Mouse (Mus musculus): ENCODE measurements around the gene Glrx. TPM values are rescaled to one million over a fixed set of nuclear protein-coding genes. Genes with fewer than 3 reads are reported as not detected.
"Not testable (repeated sequence)": the region's sequence is repeated elsewhere in the genome, so short reads cannot be mapped to it uniquely, and the experiment has no call there.

Glrx gene
- total and polyA plus RNA-seq, 3 experiments = 36.6 to 48.5 (median 38.8) TPM

DNA sequence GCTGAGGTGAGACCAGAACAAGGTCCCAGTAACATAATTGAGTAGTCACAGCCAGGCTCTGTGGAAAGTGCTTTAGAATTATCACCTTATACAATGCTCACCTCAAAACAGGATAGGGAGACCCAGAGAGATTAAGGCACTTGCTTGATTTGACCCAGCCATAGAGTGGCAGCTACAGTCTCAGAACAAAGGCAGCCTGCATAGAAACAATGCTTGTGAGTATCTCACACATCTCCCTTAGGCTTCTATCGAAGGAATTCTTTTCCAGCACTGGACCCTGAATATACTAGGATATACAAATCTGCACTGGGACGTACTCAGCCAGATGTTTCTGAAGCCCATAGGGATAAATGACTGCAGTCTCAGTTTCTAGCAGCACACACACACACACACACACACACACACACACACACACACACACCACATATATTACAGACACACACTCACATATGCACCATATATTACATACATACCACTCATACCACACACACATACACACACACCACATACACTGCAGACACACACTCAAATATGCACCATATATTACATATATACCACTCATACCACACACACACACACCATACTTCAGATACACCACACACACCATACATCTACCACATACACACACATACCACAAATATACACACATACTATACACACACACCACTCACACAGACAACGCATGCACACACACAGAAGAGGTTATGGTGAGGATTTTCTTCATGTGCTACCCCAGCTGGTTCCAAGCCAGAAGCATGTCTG is 20.5 kb upstream of the Glrx start:
- Histone ChIP-seq H3K4me1 (ENCODE audit: control insufficient read depth, insufficient read depth, low read length) (no peaks in the 10 kb centered on the region), H3K4me3 (no peak overlapping the region), H3K27me3 (ENCODE audit: control insufficient read depth, insufficient read depth, low read length) (no peaks in the 10 kb centered on the region), H3K9ac (ENCODE audit: low read depth, low read length) (no peak overlapping the region), H3K79me2 (replicated peaks; ENCODE audit: control insufficient read depth, insufficient read depth, low read length) (no peaks in the 10 kb centered on the region), H3K27ac (no peak overlapping the region), H3K36me3 (ENCODE audit: control insufficient read depth, insufficient read depth, low read length) (no peaks in the 10 kb centered on the region)
- TF ChIP-seq EP300 (IDR thresholded peaks at IDR 0.05; ENCODE audit: insufficient read depth, low read depth, low read length) = no peak
- no peak for TF ChIP-seq POLR2A (IDR thresholded peaks at IDR 0.05; ENCODE audit: insufficient read depth, low read depth, low read length)
- TF ChIP-seq CTCF (IDR thresholded peaks at IDR 0.05) = no peak
- WGBS = 74% methylated on average over 3 of the region's 3 CpGs
- intact Hi-C loops (cut with DNase I) = no loop called here
- no peak for DNase-seq

DNA sequence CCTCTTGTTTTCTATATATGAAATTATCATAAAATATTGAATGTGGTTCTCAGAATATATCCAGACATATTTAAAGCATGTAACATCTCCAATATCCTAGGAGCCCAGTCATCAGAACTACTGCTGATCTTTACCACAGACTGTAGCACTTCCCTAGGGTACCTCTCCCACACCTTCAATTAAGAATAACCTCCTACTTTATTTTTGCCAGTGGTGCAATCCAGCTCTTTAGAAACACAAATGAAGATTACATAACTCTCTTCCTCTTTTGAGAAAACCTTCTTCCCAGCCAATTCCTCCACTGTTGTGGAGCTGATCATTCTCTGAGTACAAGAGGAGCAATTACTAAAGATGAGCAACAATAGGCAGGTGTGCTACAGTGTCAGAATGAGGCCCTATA is 19.8 kb upstream of the Glrx start:
- TF ChIP-seq POLR2A (IDR thresholded peaks at IDR 0.05; ENCODE audit: insufficient read depth, low read depth, low read length) (no peak), CTCF (IDR thresholded peaks at IDR 0.05) (no peak), EP300 (IDR thresholded peaks at IDR 0.05; ENCODE audit: insufficient read depth, low read depth, low read length) (no peak)
- Histone ChIP-seq H3K9ac (ENCODE audit: low read depth, low read length) (no peak overlapping the region), H3K4me3 (no peak overlapping the region), H3K27ac (no peak overlapping the region), H3K4me1 (ENCODE audit: control insufficient read depth, insufficient read depth, low read length) (no peaks in the 10 kb centered on the region), H3K27me3 (ENCODE audit: control insufficient read depth, insufficient read depth, low read length) (no peaks in the 10 kb centered on the region), H3K36me3 (ENCODE audit: control insufficient read depth, insufficient read depth, low read length) (no peaks in the 10 kb centered on the region), H3K79me2 (replicated peaks; ENCODE audit: control insufficient read depth, insufficient read depth, low read length) (no peaks in the 10 kb centered on the region)
- DNase-seq = no peak
- intact Hi-C loops (cut with DNase I) = no loop called here

DNA sequence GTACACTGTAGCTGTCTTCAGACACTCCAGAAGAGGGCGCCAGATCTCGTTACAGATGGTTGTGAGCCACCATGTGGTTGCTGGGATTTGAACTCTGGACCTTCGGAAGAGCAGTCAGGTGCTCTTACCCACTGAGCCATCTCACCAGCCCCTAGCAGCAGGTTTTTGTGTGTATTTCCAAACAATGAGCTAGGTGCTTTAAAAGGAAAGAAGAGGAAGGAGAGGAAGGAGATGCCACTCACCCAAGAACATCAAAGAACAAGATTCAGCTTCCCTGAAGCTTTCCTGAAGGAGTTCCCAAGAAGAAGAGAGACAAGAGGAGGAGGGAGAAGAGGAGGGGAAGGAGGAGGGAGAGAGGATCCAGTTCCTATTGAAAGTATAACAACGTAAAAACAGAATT is 17.3 kb upstream of the Glrx start:
- H3K27ac ChIP-seq; H3K27me3 ChIP-seq (ENCODE audit: control insufficient read depth, insufficient read depth, low read length); H3K4me1 ChIP-seq (ENCODE audit: control insufficient read depth, insufficient read depth, low read length); H3K9ac ChIP-seq (ENCODE audit: low read depth, low read length); intact Hi-C loops (cut with DNase I); H3K79me2 ChIP-seq (replicated peaks; ENCODE audit: control insufficient read depth, insufficient read depth, low read length); DNase-seq; H3K4me3 ChIP-seq; H3K36me3 ChIP-seq (ENCODE audit: control insufficient read depth, insufficient read depth, low read length): not testable (repeated sequence)
- 90% methylated on average over 4 of the region's 4 CpGs for WGBS

DNA sequence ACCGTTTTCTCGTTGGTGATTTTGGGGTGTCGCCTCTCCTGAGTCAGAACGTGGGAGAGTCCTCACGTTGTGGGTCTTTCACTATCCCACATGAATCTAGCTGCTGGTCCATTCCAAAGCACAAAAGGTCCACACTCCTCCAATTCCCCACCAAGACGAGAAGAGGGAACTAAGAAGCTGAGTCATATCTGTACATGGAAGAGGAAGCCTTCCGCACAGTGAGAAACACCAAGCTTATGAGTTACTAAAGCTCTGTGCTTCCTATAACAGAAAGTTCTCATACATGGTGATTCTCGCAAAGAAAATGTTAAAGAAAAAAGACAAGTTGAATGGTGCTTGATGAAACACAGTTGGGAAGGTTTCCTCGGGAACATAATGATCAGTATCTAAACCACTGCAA is 16.5 kb upstream of the Glrx start:
- intact Hi-C loops (cut with DNase I) = no loop called here
- TF ChIP-seq EP300 (IDR thresholded peaks at IDR 0.05; ENCODE audit: insufficient read depth, low read depth, low read length) (no peak), POLR2A (IDR thresholded peaks at IDR 0.05; ENCODE audit: insufficient read depth, low read depth, low read length) (no peak), CTCF (IDR thresholded peaks at IDR 0.05) (no peak)

DNA sequence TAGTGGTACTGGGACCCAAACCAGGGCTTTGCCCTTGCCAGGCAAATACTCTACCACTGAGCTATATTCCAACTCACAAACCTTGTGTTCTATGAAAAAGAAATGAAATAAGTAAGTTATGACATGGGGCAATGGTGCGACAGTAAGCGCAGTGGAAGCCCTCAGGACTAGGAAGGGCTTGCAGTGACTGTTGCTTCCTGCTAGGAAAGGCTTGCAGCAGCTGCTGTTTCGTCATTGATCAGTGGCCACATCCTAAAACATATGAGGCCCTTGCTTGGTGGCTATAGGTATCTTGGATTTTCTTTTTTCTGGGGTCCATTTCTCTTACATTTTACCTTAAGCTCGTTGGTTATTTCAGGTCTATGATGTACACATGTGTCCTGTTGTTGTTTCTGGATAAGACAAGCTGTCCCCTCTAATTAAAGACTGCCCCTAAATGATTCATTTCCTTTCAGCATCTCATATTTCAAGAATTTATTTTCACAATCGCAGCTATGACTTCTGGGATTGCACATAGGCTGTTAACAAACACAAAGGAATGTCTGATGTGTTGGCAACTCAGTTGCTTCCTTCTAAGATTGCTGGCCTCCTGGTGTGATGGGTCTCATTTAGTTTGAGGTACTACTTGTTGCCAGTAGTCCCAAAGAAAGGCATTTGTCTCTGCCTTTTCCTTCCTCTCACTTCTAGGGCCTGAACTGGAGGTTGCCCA is 14.9 kb upstream of the Glrx start:
- H3K27ac ChIP-seq = no peak overlapping the region
- H3K4me3 ChIP-seq = no peak overlapping the region
- no peak for DNase-seq
- H3K9ac ChIP-seq (ENCODE audit: low read depth, low read length) = no peak overlapping the region
- H3K4me1 ChIP-seq (ENCODE audit: control insufficient read depth, insufficient read depth, low read length) = no peaks in the 10 kb centered on the region
- no peak for TF ChIP-seq CTCF (IDR thresholded peaks at IDR 0.05)
- no peaks in the 10 kb centered on the region for H3K36me3 ChIP-seq (ENCODE audit: control insufficient read depth, insufficient read depth, low read length)
- 67% methylated on average over 5 of the region's 5 CpGs for WGBS
- intact Hi-C loops (cut with DNase I) = no loop called here
- no peaks in the 10 kb centered on the region for H3K27me3 ChIP-seq (ENCODE audit: control insufficient read depth, insufficient read depth, low read length)
- H3K79me2 ChIP-seq (replicated peaks; ENCODE audit: control insufficient read depth, insufficient read depth, low read length) = no peaks in the 10 kb centered on the region

More for the DNA sequence above, 16.5 kb upstream of the Glrx start:
- Histone ChIP-seq H3K4me3 (no peak overlapping the region), H3K27ac (no peak overlapping the region), H3K27me3 (ENCODE audit: control insufficient read depth, insufficient read depth, low read length) (no peaks in the 10 kb centered on the region), H3K4me1 (ENCODE audit: control insufficient read depth, insufficient read depth, low read length) (no peaks in the 10 kb centered on the region), H3K36me3 (ENCODE audit: control insufficient read depth, insufficient read depth, low read length) (no peaks in the 10 kb centered on the region), H3K9ac (ENCODE audit: low read depth, low read length) (no peak overlapping the region), H3K79me2 (replicated peaks; ENCODE audit: control insufficient read depth, insufficient read depth, low read length) (no peaks in the 10 kb centered on the region)
- DNase-seq = no peak
- WGBS = 86% methylated on average over 9 of the region's 9 CpGs

DNA sequence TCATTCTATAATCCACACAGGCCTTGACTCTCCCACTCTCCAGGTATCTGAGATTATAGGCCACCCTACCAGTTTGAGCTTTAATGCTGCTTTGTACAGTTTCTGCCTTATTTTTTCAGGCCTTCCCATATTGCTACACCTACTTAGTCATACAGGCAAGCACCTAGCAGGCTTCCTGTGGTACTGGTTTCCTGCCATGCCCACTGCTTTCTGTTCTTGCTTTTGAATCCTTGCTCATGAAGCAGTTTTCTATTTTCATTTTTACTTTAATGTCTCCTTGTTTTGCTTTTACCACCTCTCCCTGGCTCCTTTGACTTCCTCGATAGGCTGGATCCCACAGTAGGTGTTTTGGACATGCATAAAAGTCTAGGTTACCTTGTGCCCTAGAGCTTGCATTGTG is 14.3 kb upstream of the Glrx start:
- no peak overlapping the region for H3K9ac ChIP-seq (ENCODE audit: low read depth, low read length)
- H3K27me3 ChIP-seq (ENCODE audit: control insufficient read depth, insufficient read depth, low read length) = no peaks in the 10 kb centered on the region
- WGBS = 100% methylated on average over 1 of the region's 1 CpGs
- no peaks in the 10 kb centered on the region for H3K36me3 ChIP-seq (ENCODE audit: control insufficient read depth, insufficient read depth, low read length)
- TF ChIP-seq CTCF (IDR thresholded peaks at IDR 0.05) (no peak), EP300 (IDR thresholded peaks at IDR 0.05; ENCODE audit: insufficient read depth, low read depth, low read length) (no peak)
- no peak overlapping the region for H3K27ac ChIP-seq
- H3K79me2 ChIP-seq (replicated peaks; ENCODE audit: control insufficient read depth, insufficient read depth, low read length) = no peaks in the 10 kb centered on the region
- no peak overlapping the region for H3K4me3 ChIP-seq
- intact Hi-C loops (cut with DNase I) = no loop called here
- H3K4me1 ChIP-seq (ENCODE audit: control insufficient read depth, insufficient read depth, low read length) = no peaks in the 10 kb centered on the region
- DNase-seq = no peak

Data from heart, adult 2 months (tissue).